In the genomic region with DNA sequence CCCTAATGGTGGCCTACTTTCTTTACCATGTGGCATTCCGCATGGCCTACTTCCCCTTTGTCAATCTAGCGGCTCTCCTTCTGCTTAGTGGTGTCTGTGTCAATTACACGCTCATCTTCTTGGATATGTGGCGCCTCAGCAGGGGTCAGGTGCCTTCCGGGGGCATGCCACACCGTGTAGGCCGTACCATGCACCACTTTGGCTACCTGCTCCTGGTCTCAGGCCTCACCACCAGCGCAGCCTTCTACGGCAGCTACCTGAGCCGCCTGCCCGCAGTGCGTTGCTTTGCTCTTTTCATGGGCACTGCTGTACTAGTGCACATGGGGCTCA, we compare ENCODE assay signal across 9 mouse cellular contexts. TPM values are rescaled to one million over a fixed set of nuclear protein-coding genes. Genes with fewer than 3 reads are reported as not detected.
DNase-seq lines count a peak whose midpoint lies in the region; ATAC-seq and TF ChIP-seq lines count a peak whose summit lies in the region.
"Had no signal": no experiment of that assay in that cellular context is flagged by ENCODE, and none has a peak within 500 bp of the region (broad histone marks: within the 10 kb centered on the region; RNA-seq: fewer than 3 reads in every experiment).

No protein-coding gene starts in this region.

- peak overlapping the region; percentile 29; the same call in 1 of the 2 replicates for H3K4me2 ChIP-seq in kidney, embryonic 14.5 days (replicated peaks; ENCODE audit: low read depth, low read length)
- peak overlapping the region; percentile 39 for H3K4me2 ChIP-seq in embryonic facial prominence, embryonic 12.5 days (replicated peaks)
- peak overlapping the region; percentile 39 for H3K4me2 ChIP-seq in hindbrain, postnatal 0 days (ENCODE audit: low read depth, low read length)
- H3K4me2 ChIP-seq in midbrain, embryonic 15.5 days: peak overlapping the region; percentile 24; the same call in 1 of the 2 replicates

- 0 out of 2 replicates have a peak, but pooled peaks cover 4% of the 10 kb centered on the region for H3K27me3 ChIP-seq in kidney, embryonic 14.5 days (ENCODE audit: control insufficient read depth, insufficient read depth, low read length)
- H3K27me3 ChIP-seq in embryonic facial prominence, embryonic 12.5 days: peaks cover 22% of the 10 kb centered on the region
- H3K27me3 ChIP-seq in hindbrain, postnatal 0 days (ENCODE audit: insufficient read depth, low read length): no peaks in the 10 kb centered on the region
- H3K27me3 ChIP-seq in midbrain, embryonic 15.5 days (replicated peaks): peaks cover 5% of the 10 kb centered on the region; the same call in 1 of the 2 replicates

- DNase-seq in kidney, postnatal 36 days: no peak
- no peak for DNase-seq in hindbrain, postnatal 0 days (ENCODE audit: low spot score)
- DNase-seq in layer of hippocampus, adult 9-10 months (ENCODE audit: low spot score): no peak
- DNase-seq in cerebellum, adult 18-20 months: no peak
- no peak for DNase-seq in urinary bladder, postnatal 36 days (ENCODE audit: low spot score in 2 of 2)

- no peak overlapping the region; the same call in 1 of the 2 replicates for H3K9ac ChIP-seq in kidney, embryonic 14.5 days (ENCODE audit: low read depth, low read length)
- H3K9ac ChIP-seq in embryonic facial prominence, embryonic 12.5 days: no peak overlapping the region
- H3K9ac ChIP-seq in hindbrain, postnatal 0 days (replicated peaks; ENCODE audit: low read length): no peak overlapping the region
- H3K9ac ChIP-seq in midbrain, embryonic 15.5 days: no peak overlapping the region

- H3K4me3 ChIP-seq in kidney, embryonic 14.5 days (ENCODE audit: low read length): no peak overlapping the region
- 0 out of 2 replicates have a peak overlapping the region, but pooled peaks have one; percentile 15 for H3K4me3 ChIP-seq in embryonic facial prominence, embryonic 12.5 days
- no peak overlapping the region for H3K4me3 ChIP-seq in hindbrain, postnatal 0 days (ENCODE audit: low read length)
- H3K4me3 ChIP-seq in midbrain, embryonic 15.5 days: no peak overlapping the region

- H3K4me1 ChIP-seq in kidney, embryonic 14.5 days (ENCODE audit: control insufficient read depth, insufficient read depth, low read length): 0 out of 2 replicates have a peak, but pooled peaks cover 4% of the 10 kb centered on the region
- H3K4me1 ChIP-seq in embryonic facial prominence, embryonic 12.5 days: peaks cover 11% of the 10 kb centered on the region; the same call in 1 of the 2 replicates
- H3K4me1 ChIP-seq in hindbrain, postnatal 0 days (ENCODE audit: insufficient read depth, low read length): peaks cover 7% of the 10 kb centered on the region; the same call in 1 of the 2 replicates
- H3K4me1 ChIP-seq in midbrain, embryonic 15.5 days: peaks cover 8% of the 10 kb centered on the region; the same call in 1 of the 2 replicates

- no peak overlapping the region for H3K27ac ChIP-seq in kidney, embryonic 14.5 days (ENCODE audit: low read depth, low read length)
- no peak overlapping the region for H3K27ac ChIP-seq in embryonic facial prominence, embryonic 12.5 days
- no peak overlapping the region for H3K27ac ChIP-seq in hindbrain, postnatal 0 days
- no peak overlapping the region for H3K27ac ChIP-seq in midbrain, embryonic 15.5 days

- ATAC-seq in kidney, embryonic 14.5 days (ENCODE audit: low FRiP score, low TSS enrichment): no peak
- no peak for ATAC-seq in embryonic facial prominence, embryonic 12.5 days (ENCODE audit: insufficient number of reproducible peaks, insufficient read depth, low FRiP score, low TSS enrichment)
- ATAC-seq in hindbrain, postnatal 0 days: no peak
- ATAC-seq in midbrain, embryonic 15.5 days (replicated peaks): no peak; the same call in 1 of the 2 replicates

- no peaks in the 10 kb centered on the region for H3K36me3 ChIP-seq in kidney, embryonic 14.5 days (ENCODE audit: control insufficient read depth, insufficient read depth, low read length)
- no peaks in the 10 kb centered on the region for H3K36me3 ChIP-seq in embryonic facial prominence, embryonic 12.5 days
- H3K36me3 ChIP-seq in hindbrain, postnatal 0 days (ENCODE audit: insufficient read depth, low read length): peaks cover 22% of the 10 kb centered on the region; the same call in 1 of the 2 replicates
- H3K36me3 ChIP-seq in midbrain, embryonic 15.5 days (replicated peaks): peaks cover 50% of the 10 kb centered on the region

- WGBS in kidney, embryonic 14.5 days: 59% methylated on average over 12 of the region's 12 CpGs
- 54% methylated on average over 12 of the region's 12 CpGs for WGBS in embryonic facial prominence, embryonic 12.5 days
- 44% methylated on average over 12 of the region's 12 CpGs for WGBS in hindbrain, postnatal 0 days
- 48% methylated on average over 12 of the region's 12 CpGs for WGBS in midbrain, embryonic 15.5 days

- TF ChIP-seq CTCF in hindbrain, postnatal 0 days (IDR thresholded peaks at IDR 0.05; ENCODE audit: low read depth): no peak

- H3K9me3 ChIP-seq in kidney, embryonic 14.5 days (ENCODE audit: control insufficient read depth, low read length): no peaks in the 10 kb centered on the region
- no peaks in the 10 kb centered on the region for H3K9me3 ChIP-seq in embryonic facial prominence, embryonic 12.5 days
- H3K9me3 ChIP-seq in hindbrain, postnatal 0 days (ENCODE audit: low read length): no peaks in the 10 kb centered on the region
- H3K9me3 ChIP-seq in midbrain, embryonic 15.5 days: no peaks in the 10 kb centered on the region

RNA-seq across cellular contexts. Expression of a gene that starts 10.7 kb away (rescaled TPM):
- polyA plus RNA-seq in kidney, embryonic 14.5 days (2014; fragmentation: Nextera tagmentation; extraction: Ambion mirVana): 0.05 TPM in 1 of 2 replicates, not detected in the other
- 1.3 and 1.6 TPM in 2 replicates for polyA plus RNA-seq in embryonic facial prominence, embryonic 12.5 days (2016; fragmentation: Nextera tagmentation; extraction: Ambion mirVana)
- total RNA-seq in hindbrain, postnatal 0 days (2014; rRNA removed): 175 and 188 TPM in 2 replicates
- polyA plus RNA-seq in hindbrain, postnatal 0 days (2015; fragmentation: Nextera tagmentation; extraction: Ambion mirVana): 56.4 and 70.4 TPM in 2 replicates
- 65.5 and 75.2 TPM in 2 replicates for polyA plus RNA-seq in midbrain, embryonic 15.5 days (2015; fragmentation: Nextera tagmentation; extraction: Ambion mirVana)
- total RNA-seq: hematopoietic stem cell, adult 5-6 weeks had no signal

RNA-seq across cellular contexts. Expression of a gene that starts 17.6 kb away (rescaled TPM):
- not detected in 2 replicates for polyA plus RNA-seq in kidney, embryonic 14.5 days (2014; fragmentation: Nextera tagmentation; extraction: Ambion mirVana)
- polyA plus RNA-seq in embryonic facial prominence, embryonic 12.5 days (2016; fragmentation: Nextera tagmentation; extraction: Ambion mirVana): not detected in 2 replicates
- total RNA-seq in hindbrain, postnatal 0 days (2014; rRNA removed): not detected in 2 replicates
- polyA plus RNA-seq in hindbrain, postnatal 0 days (2015; fragmentation: Nextera tagmentation; extraction: Ambion mirVana): not detected in 2 replicates
- polyA plus RNA-seq in midbrain, embryonic 15.5 days (2015; fragmentation: Nextera tagmentation; extraction: Ambion mirVana): not detected in 2 replicates
- total RNA-seq: hematopoietic stem cell, adult 5-6 weeks had no signal

RNA-seq across cellular contexts. Expression of a gene that starts 23.6 kb away (rescaled TPM):
- polyA plus RNA-seq in kidney, embryonic 14.5 days (2014; fragmentation: Nextera tagmentation; extraction: Ambion mirVana): 134 and 141 TPM in 2 replicates
- polyA plus RNA-seq in embryonic facial prominence, embryonic 12.5 days (2016; fragmentation: Nextera tagmentation; extraction: Ambion mirVana): 116 and 125 TPM in 2 replicates
- total RNA-seq in hindbrain, postnatal 0 days (2014; rRNA removed): 5.5 and 8.6 TPM in 2 replicates
- polyA plus RNA-seq in hindbrain, postnatal 0 days (2015; fragmentation: Nextera tagmentation; extraction: Ambion mirVana): 16.5 and 21.6 TPM in 2 replicates
- polyA plus RNA-seq in midbrain, embryonic 15.5 days (2015; fragmentation: Nextera tagmentation; extraction: Ambion mirVana): 17.7 and 20.9 TPM in 2 replicates

RNA-seq across cellular contexts. Expression of a gene that starts 27.7 kb away (rescaled TPM):
- polyA plus RNA-seq in kidney, embryonic 14.5 days (2014; fragmentation: Nextera tagmentation; extraction: Ambion mirVana): 0.34 and 0.68 TPM in 2 replicates
- polyA plus RNA-seq in embryonic facial prominence, embryonic 12.5 days (2016; fragmentation: Nextera tagmentation; extraction: Ambion mirVana): 1.3 and 1.5 TPM in 2 replicates
- total RNA-seq in hindbrain, postnatal 0 days (2014; rRNA removed): 1.4 and 3.9 TPM in 2 replicates
- polyA plus RNA-seq in hindbrain, postnatal 0 days (2015; fragmentation: Nextera tagmentation; extraction: Ambion mirVana): 0.70 and 0.84 TPM in 2 replicates
- 1.3 and 2.1 TPM in 2 replicates for polyA plus RNA-seq in midbrain, embryonic 15.5 days (2015; fragmentation: Nextera tagmentation; extraction: Ambion mirVana)

RNA-seq across cellular contexts. Expression of a gene that starts 44.6 kb away (rescaled TPM):
- polyA plus RNA-seq in kidney, embryonic 14.5 days (2014; fragmentation: Nextera tagmentation; extraction: Ambion mirVana): 18.3 and 22.0 TPM in 2 replicates
- 16.5 and 17.9 TPM in 2 replicates for polyA plus RNA-seq in embryonic facial prominence, embryonic 12.5 days (2016; fragmentation: Nextera tagmentation; extraction: Ambion mirVana)
- 19.8 and 21.1 TPM in 2 replicates for total RNA-seq in hindbrain, postnatal 0 days (2014; rRNA removed)
- 18.9 TPM in 2 replicates for polyA plus RNA-seq in hindbrain, postnatal 0 days (2015; fragmentation: Nextera tagmentation; extraction: Ambion mirVana)
- 20.5 and 21.6 TPM in 2 replicates for polyA plus RNA-seq in midbrain, embryonic 15.5 days (2015; fragmentation: Nextera tagmentation; extraction: Ambion mirVana)

Comparison
In these comparisons a context has a peak if more than half of its experiments do, and no peak if none do; other contexts are left out.
1. RNA of a gene that starts 10.7 kb away (polyA plus RNA-seq): 65.5 to 75.2 TPM in midbrain, embryonic 15.5 days and 56.4 to 70.4 TPM in hindbrain, postnatal 0 days; 1.3 to 1.6 TPM in embryonic facial prominence, embryonic 12.5 days and 0.05 TPM in kidney, embryonic 14.5 days; every median in the first group is over 10 times any median in the second.
2. Peak in every context shown above with its lines, with median percentiles within 50 percentile points of each other: H3K4me2 ChIP-seq.